Mouse (Mus musculus) CH12F3 (cell line): ENCODE measurements around the gene Slc5a1.

ENCODE experiments used
- in situ Hi-C: fragments of 300-500 bp; cut with MboI; formaldehyde crosslinking; loops from 2 replicates; pipeline ENCODE4 v1.14.3; 2020; ENCODE audit warnings: low sequenced_read_pairs

The Slc5a1 gene

GRCm38 (mm10) chr5:33104025-33104481 lies at the start of gene Slc5a1:
Slc5a1 (plus strand) TSS chr5:33104219.
- in situ Hi-C loops = no loop called here

DNA sequence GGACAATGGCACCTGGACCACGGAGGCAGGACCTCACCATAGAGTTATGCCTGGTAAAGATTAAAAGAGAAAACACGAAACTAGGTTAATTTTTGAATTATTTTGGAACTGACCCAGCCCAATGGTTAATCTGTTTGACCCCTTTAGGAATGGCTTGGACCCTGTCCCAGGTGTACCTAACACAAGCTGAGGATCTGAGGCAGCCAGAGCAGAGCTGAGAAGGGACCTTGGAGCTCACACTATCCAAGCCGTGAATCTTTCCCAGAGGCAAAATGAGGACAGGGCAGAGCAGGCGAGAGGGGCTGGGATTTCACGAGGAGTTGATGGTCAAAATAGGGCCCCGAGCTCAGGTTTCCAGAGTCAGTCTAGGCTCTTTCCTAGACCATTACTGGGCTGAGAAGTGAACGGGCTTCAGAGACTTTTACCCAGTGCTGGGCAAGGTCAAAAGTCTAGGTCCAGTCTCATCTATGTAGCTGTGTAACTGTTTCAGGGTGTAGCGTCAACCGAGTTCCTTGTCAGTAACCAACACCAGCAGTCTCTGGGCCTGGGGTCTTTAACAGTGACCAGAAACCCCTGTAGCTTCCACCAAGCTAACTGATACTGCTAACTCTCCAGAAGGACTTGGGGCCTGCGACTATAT lies 47.8 kb upstream of the Slc5a1 start:
- in situ Hi-C loops = no loop called here

DNA sequence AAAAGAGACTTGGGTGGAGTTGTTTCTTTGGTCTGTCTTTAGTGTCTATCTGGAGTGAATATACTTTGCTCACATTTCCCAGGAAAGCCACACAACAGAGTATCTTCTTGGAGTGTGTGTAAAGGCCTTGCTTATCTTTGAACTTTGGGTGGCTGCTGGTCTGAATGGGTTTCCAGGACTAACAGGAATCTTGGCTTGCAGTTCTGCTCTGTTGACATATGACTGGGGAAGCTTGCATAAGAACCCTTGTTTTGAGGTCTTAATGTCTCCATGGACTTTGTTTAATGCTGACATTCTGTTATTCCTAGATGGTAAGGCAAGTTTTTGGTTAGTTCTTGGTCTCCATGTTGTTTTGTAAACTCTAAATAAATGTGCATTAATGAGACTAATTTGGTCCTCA lies 33.9 kb upstream of the Slc5a1 start:
- in situ Hi-C loops = no loop called here

GRCm38 (mm10) chr5:33076490-33077191 lies 27.4 kb upstream of the Slc5a1 start:
- in situ Hi-C loops = no loop called here

DNA sequence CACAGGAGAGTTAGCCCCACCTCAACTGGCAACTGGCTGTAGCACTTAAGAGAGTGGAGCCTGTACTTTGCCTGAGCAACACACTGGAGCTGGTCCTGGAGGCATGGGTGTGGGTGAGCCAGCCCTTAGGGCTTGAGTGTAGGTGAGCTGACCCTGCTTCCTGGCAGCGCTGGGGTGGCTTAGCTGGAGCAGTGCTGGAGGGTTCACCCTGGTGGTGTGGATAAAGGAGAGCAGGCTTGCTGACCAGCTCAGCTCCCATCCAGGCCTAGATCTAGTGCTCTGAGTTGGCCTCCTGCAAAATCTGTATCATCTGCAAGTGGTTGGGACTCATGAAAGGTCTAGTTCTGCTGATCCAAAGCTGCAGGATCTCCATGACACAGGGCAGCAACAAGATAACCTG lies 21.1 kb upstream of the Slc5a1 start:
- in situ Hi-C loops = no loop called here

DNA sequence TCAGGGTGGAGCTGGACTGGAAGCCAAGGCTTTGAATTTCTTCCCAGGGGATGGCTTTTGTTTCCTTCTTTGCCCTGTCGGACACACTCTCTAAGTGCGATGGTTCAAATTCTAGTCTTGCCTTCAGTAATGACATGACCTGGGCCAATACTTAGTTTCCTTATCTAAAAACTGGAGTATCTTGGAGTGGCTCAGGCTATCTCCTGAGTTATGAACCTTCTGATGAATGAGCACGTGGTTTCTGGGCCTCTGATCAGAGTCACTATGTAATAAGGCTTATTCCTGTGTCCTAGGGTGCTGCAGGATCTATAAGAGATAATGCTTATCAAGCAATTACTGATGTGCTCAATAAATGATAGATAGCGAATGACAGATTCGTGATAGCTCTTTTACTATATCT lies 19.4 kb upstream of the Slc5a1 start:
- in situ Hi-C loops = no loop called here

- in situ Hi-C loops = no loop called here
Observed at GRCm38 (mm10) chr5:33091342-33091741, 12.7 kb upstream of the Slc5a1 start.

DNA sequence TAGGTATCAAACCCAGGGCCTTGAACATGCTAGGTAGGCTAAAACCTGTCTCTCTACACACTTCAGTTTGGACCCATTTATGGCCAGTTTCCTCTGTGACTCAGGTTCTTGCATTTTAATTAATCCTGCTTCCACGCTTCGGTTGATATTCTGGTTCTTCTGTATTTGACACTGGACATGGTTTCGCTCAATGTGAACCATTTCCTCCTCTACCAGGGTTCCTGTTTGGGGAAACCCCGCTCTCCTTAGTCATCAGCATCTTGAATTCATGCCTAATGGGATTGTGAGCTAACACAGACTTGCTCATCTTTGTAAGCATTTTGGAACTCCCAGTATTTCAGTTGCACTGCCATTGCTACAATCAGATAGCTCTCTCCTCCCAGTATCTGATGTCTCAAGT lies 8.7 kb upstream of the Slc5a1 start:
- in situ Hi-C loops = no loop called here

GRCm38 (mm10) chr5:33102369-33103055 lies 1.5 kb upstream of the Slc5a1 start:
- in situ Hi-C loops = no loop called here

- in situ Hi-C loops = no loop called here
Observed at GRCm38 (mm10) chr5:33104876-33105275, 857 bp downstream of the Slc5a1 start.

DNA sequence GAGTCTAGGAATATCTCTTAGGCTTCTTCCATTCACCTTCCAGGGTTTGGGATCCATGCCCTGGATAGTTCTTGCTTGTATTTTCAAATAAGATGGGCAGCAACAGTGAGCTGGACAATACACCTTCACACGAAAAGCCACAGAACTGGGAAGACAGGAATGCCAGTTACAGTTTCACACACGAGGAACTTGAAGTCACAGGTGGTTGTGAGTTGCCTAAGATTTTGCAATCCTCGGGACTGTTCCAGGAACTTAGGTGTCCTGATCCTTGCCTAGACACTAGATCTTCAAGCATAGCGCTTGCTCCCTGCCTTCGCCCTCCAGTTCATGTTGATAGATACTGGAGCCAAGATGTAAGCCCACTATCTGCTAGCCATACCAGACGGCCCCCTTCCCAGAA lies 1.6 kb downstream of the Slc5a1 start:
- in situ Hi-C loops = no loop called here

GRCm38 (mm10) chr5:33107056-33107455 lies 3.0 kb downstream of the Slc5a1 start:
- in situ Hi-C loops = no loop called here

DNA sequence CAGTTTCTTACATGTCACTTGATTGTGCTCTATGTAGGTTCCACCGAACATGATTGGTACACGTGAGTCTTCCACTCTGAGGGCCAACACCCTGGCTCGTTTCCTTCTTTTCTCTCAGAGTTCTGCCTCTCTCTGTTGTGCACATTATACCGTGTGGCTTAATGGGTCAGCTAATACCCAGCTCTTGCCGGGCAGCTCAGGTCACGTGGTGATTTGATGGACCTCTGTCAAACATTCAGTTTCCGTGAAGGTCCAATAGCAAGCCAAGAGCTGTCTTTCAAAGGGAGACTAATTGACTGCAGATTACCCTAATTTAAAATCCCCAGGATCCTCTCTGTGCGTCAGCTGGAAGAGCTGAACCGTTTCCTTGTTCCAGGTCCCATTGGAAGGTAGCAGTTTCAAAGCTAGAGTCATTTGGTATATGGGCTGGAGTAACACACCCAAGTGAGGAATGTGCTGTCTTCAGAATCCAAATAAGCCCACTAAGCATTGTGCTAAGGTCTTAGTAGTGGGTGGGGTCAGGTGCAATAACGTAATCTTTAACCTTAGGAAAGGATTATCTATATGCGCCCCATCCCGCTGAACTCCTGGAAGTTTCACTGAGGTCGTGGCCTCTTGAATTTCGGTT lies 3.9 kb downstream of the Slc5a1 start:
- in situ Hi-C loops = no loop called here

DNA sequence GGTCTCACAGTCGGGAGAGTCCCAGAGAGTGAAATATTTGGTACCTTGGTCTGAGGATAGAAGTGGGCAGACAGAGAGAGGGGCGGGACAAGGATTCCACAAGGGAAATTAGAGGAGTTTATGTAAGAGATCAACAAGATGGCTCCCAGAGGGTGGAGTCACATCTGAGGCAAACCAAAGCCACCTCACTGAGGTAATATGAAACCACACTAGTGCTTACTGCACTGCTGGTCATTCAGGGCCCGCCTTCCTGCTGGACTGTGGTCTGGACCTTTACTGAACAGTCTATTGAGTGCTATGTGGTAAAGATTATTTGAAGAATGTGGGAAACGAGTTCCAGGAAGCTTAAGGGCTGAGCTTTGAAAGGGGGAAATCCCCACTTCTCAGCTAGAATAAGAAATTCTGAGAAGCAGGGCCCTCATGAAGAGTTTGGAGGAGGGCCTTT lies 17.9 kb downstream of the Slc5a1 start:
- in situ Hi-C loops = no loop called here

- in situ Hi-C loops = no loop called here
Observed at GRCm38 (mm10) chr5:33123658-33124057, 19.6 kb downstream of the Slc5a1 start.

- in situ Hi-C loops = no loop called here
Observed at GRCm38 (mm10) chr5:33125318-33125717, 21.3 kb downstream of the Slc5a1 start.

GRCm38 (mm10) chr5:33134132-33134531 lies 30.1 kb downstream of the Slc5a1 start:
- in situ Hi-C loops = no loop called here

GRCm38 (mm10) chr5:33135611-33136010 lies 31.6 kb downstream of the Slc5a1 start:
- in situ Hi-C loops = no loop called here

- in situ Hi-C loops = loop anchor here (10.0 kb wide), 1 partner anchor 108 kb away; no protein-coding TSS in a partner anchor
Observed at GRCm38 (mm10) chr5:33142790-33143455, 38.9 kb downstream of the Slc5a1 start.

- in situ Hi-C loops = loop anchor here (10.0 kb wide), 1 partner anchor 109 kb away; no protein-coding TSS in a partner anchor
Observed at GRCm38 (mm10) chr5:33144025-33144424, 40.0 kb downstream of the Slc5a1 start.

- in situ Hi-C loops = loop anchor here (10.0 kb wide), 1 partner anchor 112 kb away; no protein-coding TSS in a partner anchor
Observed at GRCm38 (mm10) chr5:33146837-33147236, 42.8 kb downstream of the Slc5a1 start.
